Mouse (Mus musculus) embryonic fibroblast, embryonic 13.5 days (primary cell): ENCODE results near the gene Sgk1.

Experiments
- CTCF ChIP-seq: IDR thresholded peaks from 2 replicates; pipeline ENCODE4 v1.5.1; 2011; ENCODE audit warnings: mild to moderate bottlenecking, control low read depth, low read length, moderate library complexity, borderline replicate concordance; ENCODE audit not compliant: insufficient read depth
- POLR2A ChIP-seq: IDR thresholded peaks from 2 replicates; pipeline ENCODE4 v1.6.1; 2011; ENCODE audit warnings: low read depth, mild to moderate bottlenecking, control low read depth, low read length, moderate library complexity

DNA sequence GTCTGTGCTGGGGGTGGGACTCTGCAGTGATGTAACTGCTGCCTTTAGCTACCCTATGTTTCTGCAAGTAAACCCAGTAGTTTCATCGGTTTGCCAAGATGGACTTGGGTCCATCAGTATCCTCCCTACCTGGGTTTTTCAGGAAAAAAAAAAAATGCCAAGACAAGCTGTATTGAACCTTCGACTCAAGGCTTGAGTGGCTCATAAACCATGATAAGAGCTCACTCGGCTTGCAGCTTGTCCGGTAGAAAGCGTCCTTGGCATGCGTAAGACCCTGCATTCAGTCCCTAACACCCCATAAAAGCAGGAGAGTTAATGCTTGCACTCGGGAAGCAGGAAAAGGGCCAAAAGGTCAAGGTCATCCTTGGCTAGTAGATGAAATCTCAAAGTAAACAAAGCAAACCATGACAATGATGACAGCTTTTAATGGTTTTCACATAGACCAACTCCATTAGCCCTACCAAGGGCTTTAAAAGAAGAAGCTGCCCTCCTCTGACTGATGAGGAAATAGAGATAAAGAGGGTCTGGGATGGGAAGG, 23.5 kb upstream of the Sgk1 start:
- TF ChIP-seq POLR2A (no peak), CTCF (no peak)
